Mouse (Mus musculus): Measurements from ENCODE around the gene Nxf2.
"Not testable (repeated sequence)": the region's sequence is repeated elsewhere in the genome, so short reads cannot be mapped to it uniquely, and the experiment has no call there.

The Nxf2 gene

DNA sequence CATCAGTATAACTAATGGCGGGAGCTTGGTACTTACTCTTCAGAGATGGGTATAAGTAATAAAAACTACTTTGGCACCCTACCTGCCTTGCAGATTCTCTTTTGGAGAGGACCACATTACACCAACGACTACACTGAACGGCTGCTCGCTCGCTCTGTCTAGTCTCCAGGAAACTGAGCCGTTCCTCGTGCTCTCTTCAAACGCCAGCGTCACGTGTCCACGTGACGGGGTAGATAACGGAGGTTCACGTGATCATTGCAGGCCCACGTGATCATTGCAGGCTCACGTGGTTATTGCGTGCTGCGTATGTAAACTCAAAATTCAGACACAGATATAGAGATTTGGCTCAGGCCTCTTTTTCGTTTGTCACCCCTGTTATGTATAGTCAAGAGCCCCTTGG, at the start of gene Nxf2:
Nxf2 (minus strand) TSS at position 209 of the 400 bp plus-strand sequence.
- no peak for DNase-seq

DNA sequence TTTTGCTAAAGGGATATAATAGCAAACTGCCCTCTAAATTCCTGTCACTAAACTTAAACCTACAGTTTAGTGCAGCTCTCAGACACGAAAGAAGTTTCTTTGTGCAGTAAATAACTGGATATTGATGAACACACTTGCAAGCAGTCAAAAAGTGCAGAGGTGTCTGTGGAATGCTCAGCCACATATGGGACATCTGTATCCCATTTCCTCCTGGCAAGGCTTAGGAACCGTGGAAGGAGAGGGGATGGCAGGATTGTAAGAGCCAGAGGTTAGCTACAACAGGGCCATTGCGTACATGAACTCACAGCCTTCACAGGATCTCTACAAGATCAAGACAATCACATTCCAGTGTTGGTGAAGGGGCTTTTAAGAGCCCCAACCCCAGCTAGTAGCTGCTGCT, 46.8 kb upstream of the Nxf2 start:
- DNase-seq: no peak

DNA sequence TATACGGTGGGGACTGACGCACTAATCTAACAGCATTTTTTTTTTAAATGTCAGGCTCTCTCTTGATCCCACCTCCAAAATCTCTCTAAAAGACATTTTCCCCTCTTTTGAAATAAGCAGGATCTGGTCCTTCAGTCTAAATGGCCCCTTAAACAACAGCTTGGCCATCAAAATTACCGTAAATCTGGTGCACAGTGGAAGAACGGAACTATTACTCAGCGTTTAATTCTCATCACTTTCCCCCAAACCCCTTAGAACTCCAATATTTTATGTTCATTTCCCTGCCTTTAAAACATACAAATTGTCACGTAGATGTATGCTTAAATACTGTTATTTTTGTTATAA, 44.9 kb upstream of the Nxf2 start:
- no peak for DNase-seq

DNA sequence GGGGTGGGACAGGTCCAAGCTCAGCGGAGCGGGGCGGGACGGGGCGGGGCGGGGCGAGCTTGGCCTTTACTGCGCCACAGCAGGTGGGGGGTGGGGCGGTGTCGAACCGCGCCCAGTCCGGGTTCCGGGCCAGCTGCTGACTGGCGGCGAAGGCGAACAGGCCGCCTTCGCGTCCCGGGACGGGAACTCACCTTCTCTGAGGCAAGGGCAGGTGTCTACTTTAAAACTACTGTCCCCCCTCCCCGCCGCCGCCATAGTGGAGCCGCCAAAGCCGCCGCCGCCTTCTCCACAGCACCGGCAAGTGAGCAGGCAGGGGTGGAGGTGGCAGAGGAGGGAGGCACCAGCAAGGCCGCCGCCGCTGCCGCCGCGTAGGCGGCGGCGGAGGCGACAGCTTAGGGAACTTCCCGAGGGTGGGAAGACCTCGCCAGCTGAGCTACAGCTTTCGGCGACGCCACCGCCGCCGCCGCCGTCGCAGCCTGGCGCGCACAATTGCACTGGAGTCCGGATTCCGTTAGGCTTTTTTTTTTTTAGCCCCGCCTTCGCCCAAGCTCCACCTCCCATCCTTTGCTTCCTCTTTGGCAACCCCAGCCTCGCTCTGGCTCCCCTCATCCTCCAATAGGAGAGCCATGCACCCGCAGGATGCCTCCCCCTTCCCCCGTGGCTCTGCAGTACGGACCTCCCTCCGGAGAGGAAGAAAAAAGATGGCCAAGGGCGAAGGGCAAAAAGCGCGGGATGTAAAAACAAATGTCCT, 44.3 kb upstream of the Nxf2 start, which contains the start of gene Zmat1:
Zmat1 (minus strand) TSS at position 490 of the 751 bp plus-strand sequence.
- peak; percentile 93 for DNase-seq

DNA sequence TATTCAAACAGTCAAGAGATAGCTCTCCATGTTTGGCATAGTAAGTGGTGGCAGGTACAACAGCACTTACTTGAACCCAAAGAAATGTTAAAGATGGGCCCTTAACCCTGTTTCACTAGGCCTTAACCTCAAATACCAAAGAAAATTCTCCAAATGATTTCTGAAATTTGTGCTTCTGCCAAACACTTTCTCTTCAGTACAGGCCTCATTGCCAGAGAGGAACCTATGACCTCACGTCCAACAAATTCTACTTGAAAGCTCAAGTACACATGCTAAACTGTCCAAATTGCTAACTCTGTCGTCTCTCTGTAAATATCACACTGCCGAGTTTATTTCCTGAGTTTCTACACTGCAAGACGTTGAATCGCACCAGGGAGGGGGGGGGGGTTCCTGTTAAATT, 43.5 kb upstream of the Nxf2 start:
- no peak for DNase-seq

DNA sequence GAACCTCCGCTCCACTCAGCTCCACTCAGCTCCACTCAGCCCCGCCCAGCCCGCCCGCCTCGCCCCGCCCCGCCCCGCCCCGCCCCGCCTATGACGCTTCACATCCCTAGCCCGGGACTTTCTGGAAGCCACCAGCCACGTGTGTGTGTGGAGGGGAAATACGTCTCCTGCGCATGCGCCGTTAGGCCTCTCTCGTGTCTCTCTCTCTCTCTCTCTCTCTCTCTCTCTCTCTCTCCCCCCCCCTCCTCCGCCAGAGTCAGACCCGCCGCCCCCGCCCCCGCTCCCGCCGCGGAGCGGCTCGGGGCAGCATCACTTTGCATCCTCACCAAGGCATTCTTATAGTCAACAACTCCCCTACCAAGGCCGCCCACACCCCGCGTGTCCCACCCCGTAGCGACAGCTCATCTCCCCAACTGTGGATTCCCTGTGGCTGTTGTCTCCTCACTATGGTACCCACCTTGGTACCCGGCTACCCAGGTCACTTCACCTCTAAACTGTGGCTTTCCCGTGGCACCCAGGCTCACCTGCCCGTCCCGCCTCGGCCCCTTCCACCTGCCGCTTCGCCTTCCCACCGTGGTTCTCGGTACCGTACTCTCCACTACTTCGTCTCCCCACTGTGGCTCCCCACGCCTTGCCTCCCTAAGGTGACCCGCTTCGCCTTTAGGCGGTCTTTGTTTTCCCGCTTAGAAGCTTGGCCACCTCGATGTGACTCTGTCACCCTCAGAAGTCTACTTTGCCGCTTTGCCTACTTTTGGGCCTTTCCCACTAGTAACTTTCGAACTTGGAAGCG, 1.1 kb downstream of the Nxf2 start:
- DNase-seq: peak; percentile 74

DNA sequence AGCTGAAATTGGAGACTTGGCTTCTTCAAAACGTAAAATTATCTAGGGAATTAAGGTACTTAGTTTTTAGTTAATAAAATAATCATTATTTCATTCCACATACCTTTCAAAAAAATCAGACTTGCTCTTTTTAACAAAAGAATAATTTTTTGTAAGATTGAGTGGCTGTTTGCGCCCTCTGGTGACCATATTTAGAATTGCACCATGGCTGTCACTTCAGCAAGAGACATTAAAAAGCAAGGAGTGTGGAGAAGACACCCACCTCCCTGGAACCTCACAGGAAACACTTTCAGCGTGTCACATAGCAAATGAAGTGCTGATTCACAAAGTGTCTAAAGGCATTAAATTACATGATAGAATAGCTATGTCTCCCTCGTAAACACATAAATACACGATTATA, 34.2 kb downstream of the Nxf2 start:
- peak; percentile 54 for DNase-seq

DNA sequence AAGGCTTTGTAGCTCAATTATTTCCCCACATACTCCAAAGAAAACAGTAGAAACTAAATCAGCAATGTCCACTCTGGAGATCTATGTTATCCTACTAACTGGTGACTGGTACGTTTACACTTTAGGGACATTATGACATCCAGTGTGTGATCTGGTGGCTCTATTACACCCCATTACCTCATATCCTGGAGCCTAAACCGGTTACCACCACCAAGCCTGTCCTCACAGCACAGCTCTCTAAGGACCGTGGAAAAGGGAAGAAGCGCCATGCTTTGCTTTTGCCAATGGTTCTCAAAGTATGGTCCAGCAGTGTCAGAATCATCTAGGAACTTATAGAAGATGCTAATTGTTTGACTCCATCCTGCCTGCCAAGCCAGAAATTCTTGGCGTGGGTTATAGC, 34.6 kb downstream of the Nxf2 start:
- no peak for DNase-seq

DNA sequence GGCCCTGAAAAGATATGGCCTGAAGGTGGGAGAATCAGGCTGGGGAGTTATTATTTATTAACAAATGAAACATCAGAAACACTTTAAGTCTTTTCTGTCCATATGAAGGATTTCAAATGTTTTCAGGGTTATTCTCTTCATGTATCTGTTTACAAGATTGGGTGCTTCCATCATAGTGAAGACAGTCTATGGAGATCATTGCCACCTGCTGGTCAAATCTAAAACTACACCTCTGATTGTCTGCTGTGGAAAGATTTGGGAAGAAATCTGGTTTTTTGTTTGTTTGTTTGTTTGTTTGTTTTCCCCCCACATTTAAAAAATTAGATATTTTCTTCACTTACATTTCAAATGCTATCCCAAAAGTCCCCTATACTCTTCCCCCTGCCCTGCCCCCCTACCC, 39.5 kb downstream of the Nxf2 start:
- DNase-seq: peak; percentile 55

DNA sequence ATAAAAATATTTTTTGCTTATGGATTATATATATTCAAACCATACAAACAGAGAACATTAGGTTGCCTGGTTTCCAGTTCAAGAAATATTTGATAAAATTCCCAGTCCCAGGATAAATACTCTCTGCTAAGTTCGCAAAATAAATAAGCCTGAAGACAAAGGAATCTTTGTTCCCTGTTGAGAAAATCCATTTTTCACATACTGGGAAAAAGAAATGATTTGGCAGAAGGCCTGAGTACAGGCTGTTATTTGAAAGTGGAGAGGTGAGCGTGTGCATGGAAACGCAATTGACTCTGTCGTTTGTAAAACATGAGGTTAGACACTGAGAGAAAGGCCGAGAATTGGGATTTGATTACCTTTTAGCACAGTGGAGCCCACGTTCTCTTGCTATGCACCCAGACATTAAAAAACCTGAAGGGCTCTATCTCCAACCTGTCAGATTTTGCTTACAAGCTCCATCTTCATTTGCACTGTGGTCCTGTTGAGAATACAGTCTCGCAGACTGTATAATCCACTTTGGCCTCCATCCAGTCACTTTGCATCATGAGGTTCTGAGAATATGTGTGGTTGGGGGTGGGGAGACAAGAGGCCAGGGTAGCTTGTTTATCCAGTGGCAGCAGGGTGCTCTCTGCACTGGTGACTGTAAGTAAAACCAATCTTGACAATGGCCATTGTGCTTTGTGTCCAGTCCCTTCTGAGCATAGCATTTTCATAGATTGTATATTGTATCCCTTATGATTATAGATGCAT, 40.7 kb downstream of the Nxf2 start:
- DNase-seq: no peak

DNA sequence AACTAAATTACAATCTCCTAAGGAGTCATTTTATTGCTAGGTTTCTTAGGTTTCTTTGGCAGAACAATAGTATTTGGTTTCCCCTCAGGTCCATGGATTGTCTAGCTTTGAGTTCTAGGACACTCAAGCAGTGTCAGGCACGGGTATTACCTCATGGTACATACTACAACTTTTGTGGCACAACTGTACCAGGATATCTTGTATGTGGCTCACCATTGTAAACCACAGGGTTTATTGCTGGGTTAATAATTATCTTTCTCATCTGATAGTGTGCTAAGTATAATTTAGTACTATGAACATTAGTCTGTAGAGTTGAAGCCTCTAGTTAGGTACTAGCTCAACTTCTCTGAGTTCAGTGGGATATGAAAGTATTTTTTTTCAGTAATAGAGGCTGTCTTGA, 45.3 kb downstream of the Nxf2 start:
- DNase-seq: no peak

DNA sequence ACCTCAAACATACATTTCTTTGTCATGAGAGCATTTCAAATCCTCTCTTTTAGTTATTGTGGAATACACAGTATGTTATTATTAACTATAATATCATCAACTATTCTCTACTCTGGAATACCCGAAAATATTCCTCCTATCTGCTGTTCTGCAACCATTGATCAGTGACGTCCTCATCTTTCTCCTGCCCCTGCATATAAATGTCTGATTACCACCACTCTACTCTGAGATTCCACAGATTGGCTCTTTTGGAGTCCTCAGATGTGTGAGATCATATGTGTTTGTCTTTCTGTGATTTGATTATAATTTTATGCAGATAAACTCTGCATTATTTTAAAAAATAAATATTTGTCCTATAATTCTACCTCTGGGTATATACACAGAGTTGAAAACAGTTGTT, 48.8 kb downstream of the Nxf2 start:
- no peak for DNase-seq

DNA sequence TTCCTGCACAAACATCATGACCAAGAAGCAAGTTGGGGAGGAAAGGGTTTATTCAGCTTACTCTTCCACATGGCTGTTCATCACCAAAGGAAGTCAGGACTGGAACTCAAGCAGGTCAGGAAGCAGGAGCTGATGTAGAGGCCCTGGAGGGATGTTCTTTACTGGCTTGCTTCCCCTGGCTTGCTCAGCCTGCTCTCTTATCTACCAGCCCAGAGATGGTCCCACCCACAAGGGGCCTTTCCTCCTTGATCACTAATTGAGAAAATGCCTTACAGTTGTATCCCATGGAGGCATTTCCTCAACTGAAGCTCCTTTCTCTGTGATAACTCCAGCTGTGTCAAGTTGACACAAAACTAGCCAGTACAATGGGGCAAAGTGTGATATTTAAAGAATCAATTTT, 49.2 kb downstream of the Nxf2 start:
- not testable (repeated sequence) for DNase-seq

DNA sequence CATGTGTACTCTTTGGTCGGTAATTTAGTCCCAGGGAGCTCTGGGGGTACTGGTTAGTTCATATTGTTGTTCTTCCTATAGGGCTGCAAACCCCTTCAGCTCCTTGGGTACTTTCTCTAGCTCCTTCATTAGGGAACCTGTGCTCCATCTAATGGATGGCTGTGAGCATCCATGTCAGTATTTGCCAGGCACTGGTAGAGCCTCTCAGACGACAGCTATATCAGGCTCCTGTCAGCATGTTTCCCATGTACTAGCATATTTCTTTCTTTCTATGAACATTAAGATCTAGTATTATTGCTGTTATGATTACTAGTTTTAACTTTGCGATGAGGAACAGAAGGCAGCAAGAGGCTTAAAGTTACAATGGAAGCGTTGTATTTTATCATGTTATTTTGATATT, 49.7 kb downstream of the Nxf2 start:
- no peak for DNase-seq

DNA sequence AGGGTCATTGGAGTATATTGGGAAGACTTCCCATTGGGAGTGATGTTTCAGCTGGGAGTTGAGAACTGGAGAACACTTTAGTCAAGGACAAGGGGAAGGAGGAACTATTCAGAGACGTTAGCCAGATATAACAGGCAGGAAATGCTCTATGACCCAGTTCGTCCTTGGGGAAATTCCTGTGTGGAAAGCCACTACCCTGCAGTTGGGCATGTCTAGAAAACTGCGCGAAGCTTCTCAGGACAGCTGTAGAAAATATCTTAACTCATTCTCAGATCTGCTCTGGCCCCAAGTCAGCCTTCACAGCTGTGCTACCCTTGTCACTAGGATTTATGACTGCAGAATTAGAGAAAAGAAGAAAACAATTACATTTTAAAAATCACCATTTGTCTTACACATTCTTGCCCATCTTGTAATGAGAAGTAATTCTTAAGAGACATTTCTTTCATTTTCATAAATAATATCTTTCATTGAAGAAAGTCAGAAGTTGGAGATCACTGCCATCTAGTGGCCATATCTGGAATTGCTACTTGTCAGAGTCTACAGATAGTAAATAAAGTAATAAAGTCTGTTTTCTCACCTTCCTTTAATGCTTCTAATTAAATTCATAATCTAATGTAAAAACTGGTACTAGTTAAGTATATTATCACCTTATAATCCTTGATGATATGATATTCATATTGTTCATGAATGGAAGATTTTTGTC, 51.2 kb downstream of the Nxf2 start:
- DNase-seq: peak; percentile 55

DNA sequence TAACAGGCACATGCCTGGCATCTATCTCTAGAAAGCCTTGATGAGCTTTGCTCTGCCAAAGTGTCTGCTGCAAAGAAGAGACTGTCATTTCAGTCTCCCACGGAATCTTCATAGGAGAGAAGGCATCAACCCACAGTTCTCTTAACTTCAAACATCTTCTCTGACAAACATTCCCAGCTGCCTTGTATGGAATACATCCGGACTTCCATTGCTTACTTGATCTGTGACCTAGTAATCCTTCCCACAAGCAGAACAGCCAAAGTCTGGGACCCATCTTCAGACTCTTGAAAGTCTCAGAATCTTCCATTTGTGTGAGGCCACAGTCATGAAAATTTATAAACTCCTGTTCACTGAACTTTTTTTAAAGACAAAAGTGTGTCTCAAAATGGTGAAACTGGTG, 51.7 kb downstream of the Nxf2 start:
- DNase-seq: no peak

DNA sequence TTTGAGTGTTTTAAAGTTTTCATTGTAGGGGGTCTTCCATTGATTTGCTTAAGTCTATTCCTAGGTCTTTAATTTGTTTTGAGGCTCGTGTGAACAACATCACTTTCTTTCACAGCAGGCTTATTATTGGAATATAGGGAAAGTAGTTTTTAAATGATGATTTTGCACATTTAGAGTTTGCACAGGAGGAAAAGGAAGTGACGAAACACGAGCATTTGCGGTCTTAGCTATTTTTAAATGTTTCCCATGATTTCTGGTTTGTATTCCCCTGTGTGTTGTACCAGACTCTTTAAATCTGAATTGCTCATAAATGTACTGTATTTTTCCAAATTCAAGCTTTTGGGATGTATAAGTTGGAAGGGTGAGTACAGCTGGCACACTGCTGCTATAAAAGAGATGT, 54.2 kb downstream of the Nxf2 start:
- no peak for DNase-seq

All from kidney, postnatal 10 days (tissue).